Mouse (Mus musculus) hindbrain, embryonic 15.5 days (tissue): ENCODE data around the gene Higd1b. TPM values are rescaled to one million over a fixed set of nuclear protein-coding genes. Genes with fewer than 3 reads are reported as not detected.

ENCODE experiments used
- ATAC-seq: fragments of 200-750 bp; cut with Nextera tagmentation; 2 replicates; pipeline ENCODE4 v1.8.0; 2017; ENCODE audit warnings: low read depth, moderate number of reproducible peaks, moderate TSS enrichment; ENCODE audit not compliant: low FRiP score
- H3K27ac ChIP-seq: fragments of 300-500 bp; sonication (generic); replicated peaks from 2 replicates; pipeline ENCODE4 v1.5.1; 2015; ENCODE audit warnings: mild to moderate bottlenecking, inconsistent platforms
- H3K27me3 ChIP-seq: fragments of 300-500 bp; sonication (generic); 2 replicates; pipeline ENCODE4 v1.6.1; 2015; ENCODE audit warnings: control low read depth, inconsistent platforms
- H3K36me3 ChIP-seq: fragments of 300-500 bp; sonication (generic); 2 replicates; pipeline ENCODE4 v1.6.1; 2015; ENCODE audit warnings: control low read depth, inconsistent platforms
- H3K4me1 ChIP-seq: fragments of 300-500 bp; sonication (generic); replicated peaks from 2 replicates; pipeline ENCODE4 v1.6.1; 2015; ENCODE audit warnings: control low read depth, inconsistent platforms
- H3K4me2 ChIP-seq: fragments of 300-500 bp; sonication (generic); 2 replicates; pipeline ENCODE4 v1.6.1; 2015; ENCODE audit warnings: moderate library complexity, mild to moderate bottlenecking, inconsistent platforms
- H3K4me3 ChIP-seq: fragments of 300-500 bp; sonication (generic); 2 replicates; pipeline ENCODE4 v1.5.1; 2015; ENCODE audit warnings: mild to moderate bottlenecking, inconsistent platforms
- H3K9ac ChIP-seq: fragments of 300-500 bp; sonication (generic); 2 replicates; pipeline ENCODE4 v1.6.1; 2015; ENCODE audit warnings: inconsistent platforms
- H3K9me3 ChIP-seq: fragments of 300-500 bp; sonication (generic); 2 replicates; pipeline ENCODE4 v1.6.1; 2016; ENCODE audit warnings: control low read depth, inconsistent platforms
- WGBS: fragments of 180-500 bp; shearing (Covaris S2); methylation state at CpG from one replicate; pipeline ENCODE4 v1.1.7; 2015; 5-methylcytosine and 5-hydroxymethylcytosine counted together
- polyA plus RNA-seq: library from polyadenylated mRNA; unstranded; fragments of >200 nt; fragmentation: Nextera tagmentation; extraction: Ambion mirVana; gene quantifications from 2 replicates; pipeline ENCODE4 v1.2.1, GENCODE M21; 2015

Gene Higd1b
- polyA plus RNA-seq, 1 experiment from 2014 or later: 12.1 TPM

GRCm38 (mm10) chr11:102819783-102820385, 15.8 kb upstream of the Higd1b start:
- H3K36me3 ChIP-seq: no peaks in the 10 kb centered on the region
- no peak for ATAC-seq
- no peaks in the 10 kb centered on the region for H3K9me3 ChIP-seq
- WGBS: 6% methylated on average over 14 of the region's 14 CpGs
- H3K4me1 ChIP-seq: peaks cover 28% of the 10 kb centered on the region
- H3K27me3 ChIP-seq: no peaks in the 10 kb centered on the region; the same call in 1 of the 2 replicates
- peak overlapping the region; percentile 69 for H3K4me3 ChIP-seq
- H3K9ac ChIP-seq: peak overlapping the region; percentile 81; the same call in 1 of the 2 replicates
- H3K27ac ChIP-seq: peak overlapping the region; percentile 92
- peak overlapping the region; percentile 73 for H3K4me2 ChIP-seq

GRCm38 (mm10) chr11:102820432-102820831, 15.2 kb upstream of the Higd1b start:
- 13% methylated on average over 3 of the region's 3 CpGs for WGBS

GRCm38 (mm10) chr11:102821231-102821630, 14.4 kb upstream of the Higd1b start:
- Histone ChIP-seq H3K9ac (no peak overlapping the region), H3K27ac (no peak overlapping the region), H3K9me3 (no peaks in the 10 kb centered on the region), H3K4me2 (no peak overlapping the region), H3K4me3 (no peak overlapping the region), H3K36me3 (no peaks in the 10 kb centered on the region), H3K4me1 (peaks cover 27% of the 10 kb centered on the region), H3K27me3 (no peaks in the 10 kb centered on the region; the same call in 1 of the 2 replicates)
- 57% methylated on average over 6 of the region's 6 CpGs for WGBS
- ATAC-seq: no peak

More at GRCm38 (mm10) chr11:102820432-102820831, 15.2 kb upstream of the Higd1b start:
- Histone ChIP-seq H3K27me3 (no peaks in the 10 kb centered on the region; the same call in 1 of the 2 replicates), H3K4me3 (no peak overlapping the region), H3K4me2 (no peak overlapping the region), H3K27ac (no peak overlapping the region), H3K4me1 (peaks cover 28% of the 10 kb centered on the region), H3K9ac (no peak overlapping the region), H3K9me3 (no peaks in the 10 kb centered on the region), H3K36me3 (no peaks in the 10 kb centered on the region)
- ATAC-seq: no peak

- no peak for ATAC-seq
- Histone ChIP-seq H3K9ac (no peak overlapping the region), H3K4me3 (no peak overlapping the region), H3K4me1 (no peaks in the 10 kb centered on the region), H3K27ac (no peak overlapping the region), H3K36me3 (no peaks in the 10 kb centered on the region), H3K27me3 (no peaks in the 10 kb centered on the region; the same call in 1 of the 2 replicates), H3K4me2 (no peak overlapping the region), H3K9me3 (no peaks in the 10 kb centered on the region)
- 67% methylated on average over 2 of the region's 2 CpGs for WGBS
Measured at GRCm38 (mm10) chr11:102826476-102826875, 9.2 kb upstream of the Higd1b start.

- Histone ChIP-seq H3K4me1 (no peaks in the 10 kb centered on the region), H3K9ac (no peak overlapping the region), H3K27ac (no peak overlapping the region), H3K27me3 (no peaks in the 10 kb centered on the region; the same call in 1 of the 2 replicates), H3K4me3 (no peak overlapping the region), H3K36me3 (no peaks in the 10 kb centered on the region), H3K9me3 (no peaks in the 10 kb centered on the region), H3K4me2 (no peak overlapping the region)
- 58% methylated on average over 4 of the region's 4 CpGs for WGBS
- ATAC-seq: no peak
Measured at GRCm38 (mm10) chr11:102827097-102827496, 8.6 kb upstream of the Higd1b start.

- no peak for ATAC-seq
- H3K27ac ChIP-seq: no peak overlapping the region
- no peaks in the 10 kb centered on the region for H3K4me1 ChIP-seq
- H3K9ac ChIP-seq: no peak overlapping the region
- H3K27me3 ChIP-seq: no peaks in the 10 kb centered on the region
- no peak overlapping the region for H3K4me3 ChIP-seq
- H3K36me3 ChIP-seq: no peaks in the 10 kb centered on the region
- no peaks in the 10 kb centered on the region for H3K9me3 ChIP-seq
- no peak overlapping the region for H3K4me2 ChIP-seq
- 86% methylated on average over 4 of the region's 4 CpGs for WGBS
Measured at GRCm38 (mm10) chr11:102830276-102830675, 5.4 kb upstream of the Higd1b start.

- Histone ChIP-seq H3K27ac (no peak overlapping the region), H3K4me3 (no peak overlapping the region), H3K27me3 (no peaks in the 10 kb centered on the region), H3K4me2 (no peak overlapping the region), H3K9me3 (no peaks in the 10 kb centered on the region), H3K9ac (no peak overlapping the region), H3K36me3 (peaks cover 8% of the 10 kb centered on the region; the same call in 1 of the 2 replicates), H3K4me1 (no peaks in the 10 kb centered on the region)
- no peak for ATAC-seq
- WGBS: 73% methylated on average over 18 of the region's 18 CpGs
Measured at GRCm38 (mm10) chr11:102832700-102833297, 2.9 kb upstream of the Higd1b start.

- ATAC-seq: no peak
- 76% methylated on average over 10 of the region's 10 CpGs for WGBS
Measured at GRCm38 (mm10) chr11:102834219-102834618, 1.4 kb upstream of the Higd1b start.

GRCm38 (mm10) chr11:102836146-102836545, 497 bp downstream of the Higd1b start:
- WGBS: 83% methylated on average over 9 of the region's 9 CpGs
- peaks cover 37% of the 10 kb centered on the region for H3K36me3 ChIP-seq
- H3K4me1 ChIP-seq: no peaks in the 10 kb centered on the region
- no peaks in the 10 kb centered on the region for H3K9me3 ChIP-seq
- H3K9ac ChIP-seq: no peak overlapping the region
- no peak overlapping the region for H3K4me2 ChIP-seq
- no peaks in the 10 kb centered on the region for H3K27me3 ChIP-seq
- no peak overlapping the region for H3K4me3 ChIP-seq
- no peak overlapping the region for H3K27ac ChIP-seq
- no peak for ATAC-seq

More at GRCm38 (mm10) chr11:102834219-102834618, 1.4 kb upstream of the Higd1b start:
- Histone ChIP-seq H3K36me3 (peaks cover 19% of the 10 kb centered on the region), H3K4me3 (no peak overlapping the region), H3K4me2 (no peak overlapping the region), H3K27me3 (no peaks in the 10 kb centered on the region), H3K27ac (no peak overlapping the region), H3K9ac (no peak overlapping the region), H3K9me3 (no peaks in the 10 kb centered on the region), H3K4me1 (no peaks in the 10 kb centered on the region)

GRCm38 (mm10) chr11:102837385-102837784, 1.7 kb downstream of the Higd1b start:
- Histone ChIP-seq H3K27ac (no peak overlapping the region; the same call in 1 of the 2 replicates), H3K4me3 (no peak overlapping the region), H3K4me1 (no peaks in the 10 kb centered on the region), H3K4me2 (no peak overlapping the region), H3K36me3 (peaks cover 48% of the 10 kb centered on the region), H3K9ac (no peak overlapping the region), H3K9me3 (no peaks in the 10 kb centered on the region), H3K27me3 (no peaks in the 10 kb centered on the region)
- ATAC-seq: no peak
- 93% methylated on average over 1 of the region's 1 CpGs for WGBS

GRCm38 (mm10) chr11:102838126-102838525, 2.5 kb downstream of the Higd1b start:
- Histone ChIP-seq H3K27ac (no peak overlapping the region), H3K27me3 (no peaks in the 10 kb centered on the region), H3K4me1 (no peaks in the 10 kb centered on the region), H3K4me3 (no peak overlapping the region), H3K36me3 (peaks cover 54% of the 10 kb centered on the region), H3K9me3 (no peaks in the 10 kb centered on the region), H3K9ac (no peak overlapping the region), H3K4me2 (no peak overlapping the region)
- WGBS: 96% methylated on average over 2 of the region's 2 CpGs
- no peak for ATAC-seq

GRCm38 (mm10) chr11:102838616-102839150, 3.0 kb downstream of the Higd1b start:
- 89% methylated on average over 9 of the region's 9 CpGs for WGBS

More at GRCm38 (mm10) chr11:102838616-102839150, 3.0 kb downstream of the Higd1b start:
- H3K9ac ChIP-seq: no peak overlapping the region
- H3K4me2 ChIP-seq: no peak overlapping the region
- H3K9me3 ChIP-seq: no peaks in the 10 kb centered on the region
- H3K27ac ChIP-seq: no peak overlapping the region
- H3K27me3 ChIP-seq: no peaks in the 10 kb centered on the region
- no peak overlapping the region for H3K4me3 ChIP-seq
- no peaks in the 10 kb centered on the region for H3K4me1 ChIP-seq
- peaks cover 58% of the 10 kb centered on the region for H3K36me3 ChIP-seq
- no peak for ATAC-seq
